Mouse (Mus musculus) liver, adult 2 months (tissue): ENCODE results near the gene Add3. TPM values are rescaled to one million over a fixed set of nuclear protein-coding genes. Genes with fewer than 3 reads are reported as not detected.

Experiments
- DNase-seq: peaks from one replicate; pipeline ENCODE4 v3.0.0-alpha.2; 2011; ENCODE audit warnings: low read depth, low spot score; ENCODE audit errors: extremely low read depth
- H3K27ac ChIP-seq: fragments of 200-500 bp; replicated peaks from 2 replicates; pipeline ENCODE4 v1.5.1; 2012; ENCODE audit warnings: low read depth, mild to moderate bottlenecking, control low read depth, inconsistent platforms, low read length; ENCODE audit not compliant: insufficient read depth
- H3K27me3 ChIP-seq: fragments of 200-500 bp; 2 replicates; pipeline ENCODE4 v1.6.1; 2012; ENCODE audit warnings: mild to moderate bottlenecking, moderate library complexity, low read length, inconsistent platforms; ENCODE audit not compliant: control insufficient read depth, insufficient read depth
- H3K36me3 ChIP-seq: fragments of 200-500 bp; 2 replicates; pipeline ENCODE4 v1.6.1; 2012; ENCODE audit warnings: low read length, inconsistent platforms; ENCODE audit not compliant: control insufficient read depth, insufficient read depth
- H3K4me1 ChIP-seq: fragments of 200-500 bp; 2 replicates; pipeline ENCODE4 v1.6.1; 2011; ENCODE audit warnings: low read length; ENCODE audit not compliant: control insufficient read depth, insufficient read depth
- H3K4me3 ChIP-seq: fragments of 200-500 bp; 2 replicates; pipeline ENCODE4 v1.5.1; 2011; ENCODE audit warnings: low read depth, mild to moderate bottlenecking, control low read depth, low read length, moderate library complexity; ENCODE audit not compliant: insufficient read depth
- H3K79me2 ChIP-seq: fragments of 200-500 bp; 2 replicates; pipeline ENCODE4 v1.6.1; 2012; ENCODE audit warnings: inconsistent platforms, mild to moderate bottlenecking, low read length, moderate library complexity; ENCODE audit not compliant: control insufficient read depth, insufficient read depth
- H3K9ac ChIP-seq: fragments of 200-500 bp; 2 replicates; pipeline ENCODE4 v1.6.1; 2012; ENCODE audit warnings: low read depth, mild to moderate bottlenecking, control low read depth, inconsistent platforms, low read length
- CTCF ChIP-seq: fragments of 200-500 bp; IDR thresholded peaks from 2 replicates; pipeline ENCODE4 v1.5.1; 2011; ENCODE audit warnings: low read depth, low read length, control low read depth
- POLR2A ChIP-seq: fragments of 200-500 bp; IDR thresholded peaks from 2 replicates; pipeline ENCODE4 v1.6.1; 2011; ENCODE audit warnings: low read length, control low read depth; ENCODE audit not compliant: insufficient read depth; ENCODE audit errors: extremely low read depth
- whole genome bisulfite sequencing: fragments of 180-500 bp; shearing (Covaris S2); methylation state at CpG from one replicate; pipeline ENCODE4 v1.1.7; 2018; 5-methylcytosine and 5-hydroxymethylcytosine counted together
- polyA plus RNA-seq: library from polyadenylated mRNA; depleted of rRNA; stranded (reverse); fragments of >200 nt; gene quantifications from 2 replicates; pipeline ENCODE4 v1.2.3, GENCODE M21; 2012
- total RNA-seq: library from RNA; depleted of rRNA; stranded (reverse); fragments of >200 nt; gene quantifications from 2 replicates; pipeline ENCODE4 v1.2.3, GENCODE M21; 2014

The Add3 gene
- total and polyA plus RNA-seq, 2 experiments, result 4.3 to 12.1 TPM

DNA sequence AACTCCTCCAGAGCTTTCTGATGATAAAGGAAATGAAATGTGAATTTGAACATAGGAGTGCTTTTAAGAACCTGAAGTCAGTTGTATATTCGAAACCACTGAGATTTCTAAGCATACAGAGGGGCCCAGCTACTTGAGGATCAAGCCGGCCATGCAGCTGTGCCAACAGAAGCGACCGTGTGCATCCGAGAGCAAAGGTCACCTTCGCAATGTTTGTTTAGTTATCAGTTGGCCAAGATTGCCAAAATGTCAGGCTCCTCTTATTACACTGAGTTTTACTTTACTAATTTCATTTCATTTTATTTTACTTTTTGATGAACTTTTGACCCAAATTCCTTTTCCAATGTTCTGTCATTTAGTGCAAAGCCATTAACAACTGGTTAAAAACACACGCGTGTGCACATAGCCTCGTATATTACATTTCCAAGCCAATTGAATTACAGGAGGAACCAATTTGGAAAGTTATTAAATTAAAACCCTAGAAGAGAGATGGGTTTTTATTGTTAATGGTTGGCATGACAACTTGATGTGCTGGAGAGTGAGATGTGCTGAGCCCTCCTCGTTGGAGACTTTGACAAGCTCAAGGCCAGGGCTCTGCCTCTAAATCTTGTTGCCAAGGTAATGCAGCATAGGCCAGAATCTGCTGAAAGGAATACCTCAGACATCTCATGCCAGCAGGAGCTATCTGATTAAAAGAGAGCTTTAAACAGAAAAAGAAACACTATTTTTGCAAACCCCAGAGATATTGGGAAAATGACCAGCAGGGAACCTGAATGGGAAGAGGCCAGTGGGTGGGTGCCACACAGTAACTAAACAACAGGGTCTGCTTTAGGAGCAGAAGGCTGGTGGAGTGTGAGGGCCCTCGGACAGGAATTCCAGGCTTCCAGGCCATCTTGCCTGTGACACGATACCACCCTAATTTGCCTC lies 38.6 kb upstream of the Add3 start:
- Histone ChIP-seq H3K36me3 (no peaks in the 10 kb centered on the region), H3K4me1 (no peaks in the 10 kb centered on the region; the same call in none of the 2 replicates), H3K27me3 (no peaks in the 10 kb centered on the region), H3K79me2 (no peaks in the 10 kb centered on the region), H3K4me3 (no peak overlapping the region), H3K9ac (no peak overlapping the region), H3K27ac (no peak overlapping the region)
- DNase-seq, result peak; percentile 80
- WGBS, result 44% methylated on average over 12 of the region's 12 CpGs
- TF ChIP-seq POLR2A, result no peak
- no peak for TF ChIP-seq CTCF

- H3K4me3 ChIP-seq, result no peak overlapping the region
- DNase-seq, result peak; percentile 18
- no peaks in the 10 kb centered on the region; the same call in none of the 2 replicates for H3K4me1 ChIP-seq
- no peaks in the 10 kb centered on the region for H3K79me2 ChIP-seq
- no peak overlapping the region for H3K27ac ChIP-seq
- 53% methylated on average over 26 of the region's 26 CpGs for WGBS
- TF ChIP-seq POLR2A (no peak), CTCF (no peak)
- no peaks in the 10 kb centered on the region for H3K27me3 ChIP-seq
- H3K9ac ChIP-seq, result no peak overlapping the region
- H3K36me3 ChIP-seq, result no peaks in the 10 kb centered on the region
Observed at GRCm38 (mm10) chr19:53105374-53106090, 34.7 kb upstream of the Add3 start.

GRCm38 (mm10) chr19:53106952-53107351 lies 33.3 kb upstream of the Add3 start:
- no peak overlapping the region for H3K27ac ChIP-seq
- DNase-seq, result no peak
- no peaks in the 10 kb centered on the region for H3K36me3 ChIP-seq
- no peak overlapping the region for H3K4me3 ChIP-seq
- WGBS, result 76% methylated on average over 7 of the region's 7 CpGs
- no peak for TF ChIP-seq POLR2A
- TF ChIP-seq CTCF, result peak; percentile 16; the same call in 1 of the 2 replicates
- no peak overlapping the region for H3K9ac ChIP-seq
- H3K79me2 ChIP-seq, result no peaks in the 10 kb centered on the region
- no peaks in the 10 kb centered on the region; the same call in none of the 2 replicates for H3K4me1 ChIP-seq
- no peaks in the 10 kb centered on the region for H3K27me3 ChIP-seq

DNA sequence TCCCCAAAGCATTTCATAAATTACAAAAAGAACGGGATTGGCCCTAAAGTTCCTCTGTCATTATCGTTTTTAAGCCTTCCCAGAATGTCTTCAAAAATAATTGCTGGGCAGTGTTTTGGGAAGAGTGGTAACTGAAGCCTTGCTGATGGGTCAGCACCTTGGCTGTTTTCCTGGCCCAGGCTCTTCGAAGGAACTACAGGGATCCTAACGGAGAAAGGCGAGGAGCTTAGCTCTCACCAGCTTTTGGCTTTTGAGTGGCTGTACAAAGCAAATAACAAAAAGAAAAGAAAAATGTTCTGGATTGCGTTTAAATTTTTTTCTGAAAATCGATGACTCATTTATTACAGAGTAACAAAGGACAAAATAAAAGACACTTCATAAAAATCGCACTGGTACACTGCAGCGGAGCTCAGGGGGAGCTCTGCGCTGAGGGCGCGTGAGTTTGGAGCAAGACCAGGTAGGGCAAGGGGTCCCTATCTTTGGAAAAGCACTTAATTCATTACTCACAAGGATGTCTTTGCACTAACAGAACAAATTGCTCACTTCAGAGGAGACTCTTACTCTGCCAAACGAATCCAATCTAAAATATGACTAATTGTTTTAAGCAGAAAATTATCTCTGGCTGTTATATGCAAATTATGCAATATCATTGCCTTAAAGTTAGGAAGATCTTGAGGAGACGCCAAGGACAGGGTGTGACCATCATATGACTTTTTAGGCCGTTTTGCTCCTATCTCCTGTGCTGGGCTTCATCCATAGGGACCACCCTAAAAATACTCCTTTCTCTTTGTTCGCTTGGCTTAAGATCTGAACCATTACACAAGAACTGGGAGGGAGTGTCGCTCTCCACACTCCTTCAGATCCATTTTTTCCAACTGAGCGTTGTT lies 32.6 kb upstream of the Add3 start:
- no peaks in the 10 kb centered on the region for H3K79me2 ChIP-seq
- H3K27me3 ChIP-seq, result no peaks in the 10 kb centered on the region
- H3K4me1 ChIP-seq, result no peaks in the 10 kb centered on the region; the same call in none of the 2 replicates
- H3K27ac ChIP-seq, result no peak overlapping the region
- no peak overlapping the region for H3K4me3 ChIP-seq
- no peak overlapping the region for H3K9ac ChIP-seq
- DNase-seq, result no peak
- no peaks in the 10 kb centered on the region for H3K36me3 ChIP-seq
- 85% methylated on average over 18 of the region's 18 CpGs for WGBS
- no peak for TF ChIP-seq POLR2A

DNA sequence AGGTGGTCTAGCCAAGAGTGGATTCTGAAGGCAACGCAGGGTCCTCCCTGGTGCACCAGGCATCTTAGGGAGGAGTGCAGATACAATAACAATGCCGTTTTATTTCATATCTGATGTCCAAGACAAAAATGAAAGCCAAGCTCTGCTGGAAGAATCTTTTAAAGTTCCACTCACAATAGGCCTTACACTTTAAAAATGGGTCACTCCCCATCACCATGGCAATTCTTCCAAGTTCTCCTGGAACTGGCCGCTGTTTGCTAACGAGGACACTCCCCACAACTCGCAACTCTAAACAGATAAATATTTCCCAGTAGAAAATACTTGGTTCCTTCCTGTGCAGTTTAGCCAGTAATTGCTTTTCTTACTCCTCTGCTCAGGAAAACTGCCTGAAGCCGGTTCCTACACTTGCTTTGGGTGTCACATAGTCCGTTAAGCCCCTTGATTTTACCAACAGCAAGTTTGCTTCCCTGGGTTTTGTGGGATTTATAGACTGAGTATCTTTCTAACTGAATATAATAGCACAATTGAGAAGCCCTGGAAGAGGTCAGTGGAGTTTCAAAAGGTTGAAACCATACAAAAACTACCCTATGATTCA lies 28.1 kb upstream of the Add3 start:
- no peaks in the 10 kb centered on the region for H3K36me3 ChIP-seq
- 75% methylated on average over 7 of the region's 7 CpGs for WGBS
- DNase-seq, result no peak
- TF ChIP-seq CTCF, result no peak
- TF ChIP-seq POLR2A, result no peak
- no peak overlapping the region for H3K9ac ChIP-seq
- H3K27ac ChIP-seq, result no peak overlapping the region
- no peaks in the 10 kb centered on the region for H3K27me3 ChIP-seq
- H3K79me2 ChIP-seq, result no peaks in the 10 kb centered on the region
- no peaks in the 10 kb centered on the region for H3K4me1 ChIP-seq
- no peak overlapping the region for H3K4me3 ChIP-seq
